Mouse (Mus musculus) stomach, embryonic 14.5 days (tissue): Measurements from ENCODE around the gene Lrig1. TPM values are rescaled to one million over a fixed set of nuclear protein-coding genes. Genes with fewer than 3 reads are reported as not detected.

Experiments used
- ATAC-seq: fragments of 200-750 bp; cut with Nextera tagmentation; 2 replicates; pipeline ENCODE4 v1.8.0; 2017; ENCODE audit warnings: low read depth, moderate TSS enrichment; ENCODE audit not compliant: insufficient number of reproducible peaks, insufficient read depth, low FRiP score
- H3K27ac ChIP-seq: fragments of 300-500 bp; sonication (generic); 2 replicates; pipeline ENCODE4 v1.5.1; 2014; ENCODE audit warnings: mild to moderate bottlenecking, low read length, moderate library complexity, mixed read lengths
- H3K27me3 ChIP-seq: fragments of 300-500 bp; sonication (generic); 2 replicates; pipeline ENCODE4 v1.6.1; 2014; ENCODE audit warnings: low read length, control low read depth, mixed read lengths; ENCODE audit not compliant: control insufficient read depth, insufficient read depth
- H3K36me3 ChIP-seq: fragments of 300-500 bp; sonication (generic); 2 replicates; pipeline ENCODE4 v1.6.1; 2014; ENCODE audit warnings: mild to moderate bottlenecking, control low read depth, low read length, moderate library complexity, mixed read lengths; ENCODE audit not compliant: control insufficient read depth, insufficient read depth
- H3K4me1 ChIP-seq: fragments of 300-500 bp; sonication (generic); 2 replicates; pipeline ENCODE4 v1.6.1; 2014; ENCODE audit warnings: low read length, control low read depth, mixed read lengths; ENCODE audit not compliant: control insufficient read depth, insufficient read depth
- H3K4me2 ChIP-seq: fragments of 300-500 bp; sonication (generic); replicated peaks from 2 replicates; pipeline ENCODE4 v1.6.1; 2014; ENCODE audit warnings: low read depth, low read length, control low read depth
- H3K4me3 ChIP-seq: fragments of 300-500 bp; sonication (generic); 2 replicates; pipeline ENCODE4 v1.5.1; 2014; ENCODE audit warnings: low read depth, low read length, control low read depth
- H3K9ac ChIP-seq: fragments of 300-500 bp; sonication (generic); replicated peaks from 2 replicates; pipeline ENCODE4 v1.6.1; 2014; ENCODE audit warnings: low read depth, mild to moderate bottlenecking, control low read depth, low read length, moderate library complexity, mixed read lengths
- H3K9me3 ChIP-seq: fragments of 300-500 bp; sonication (generic); 2 replicates; pipeline ENCODE4 v1.6.1; 2016; ENCODE audit warnings: low read depth, low read length, control low read depth; ENCODE audit not compliant: control insufficient read depth
- WGBS: fragments of 180-500 bp; shearing (Covaris S2); extraction: QIAGEN DNeasy Blood & Tissue Kit; methylation state at CpG from one replicate; pipeline ENCODE4 v1.1.7; 2014; 5-methylcytosine and 5-hydroxymethylcytosine counted together
- polyA plus RNA-seq: library from polyadenylated mRNA; unstranded; fragments of >200 nt; fragmentation: Nextera tagmentation; extraction: Ambion mirVana; gene quantifications from 2 replicates; pipeline ENCODE4 v1.2.1, GENCODE M21; 2014

The Lrig1 gene
- polyA plus RNA-seq, 1 experiment from 2014 or later: 49.3 TPM

DNA sequence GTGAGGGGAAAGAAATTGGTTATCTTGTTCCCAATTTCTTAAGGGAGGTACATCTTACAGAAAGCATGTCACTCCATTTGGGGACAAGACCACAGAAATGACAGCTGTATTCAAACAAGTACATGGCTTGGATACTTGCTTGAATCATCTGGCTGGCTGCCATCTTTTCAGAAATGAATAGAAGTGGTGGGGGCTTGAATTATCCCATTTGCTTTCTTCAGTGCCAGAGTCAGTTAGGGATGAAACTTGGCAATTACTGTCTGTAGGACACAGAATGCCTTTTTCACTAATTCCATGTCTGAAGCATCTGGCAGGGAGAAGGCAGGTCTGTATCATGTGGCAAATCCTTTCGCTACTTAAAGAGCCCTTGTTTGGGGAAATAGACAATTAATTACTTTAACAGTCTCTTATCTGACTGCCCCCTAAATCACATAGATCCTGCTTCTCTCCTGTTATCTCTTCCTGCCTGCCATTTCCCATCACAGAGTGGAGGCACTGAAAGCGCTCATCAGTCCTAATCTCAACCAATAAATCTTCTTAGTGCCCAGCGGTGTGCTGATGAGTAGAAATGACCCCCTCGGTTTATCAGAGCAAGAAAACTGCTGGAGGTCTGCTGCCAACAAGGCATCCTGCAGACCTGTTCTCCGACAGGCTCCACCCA is 44.0 kb downstream of the Lrig1 start:
- Histone ChIP-seq H3K27ac (no peak overlapping the region), H3K27me3 (no peaks in the 10 kb centered on the region), H3K36me3 (peaks cover 15% of the 10 kb centered on the region; the same call in 1 of the 2 replicates), H3K4me1 (peaks cover 21% of the 10 kb centered on the region; the same call in 1 of the 2 replicates), H3K9me3 (no peaks in the 10 kb centered on the region), H3K9ac (no peak overlapping the region), H3K4me3 (no peak overlapping the region), H3K4me2 (no peak overlapping the region)
- no peak for ATAC-seq
- WGBS: 47% methylated on average over 5 of the region's 5 CpGs

- Histone ChIP-seq H3K9ac (no peak overlapping the region), H3K4me3 (no peak overlapping the region), H3K9me3 (no peaks in the 10 kb centered on the region), H3K27ac (no peak overlapping the region), H3K4me1 (peaks cover 36% of the 10 kb centered on the region), H3K4me2 (no peak overlapping the region), H3K27me3 (no peaks in the 10 kb centered on the region), H3K36me3 (peaks cover 10% of the 10 kb centered on the region; the same call in 1 of the 2 replicates)
- ATAC-seq: no peak
- WGBS: 61% methylated on average over 10 of the region's 10 CpGs
Measured at GRCm38 (mm10) chr6:94653388-94654316, 46.3 kb downstream of the Lrig1 start.

DNA sequence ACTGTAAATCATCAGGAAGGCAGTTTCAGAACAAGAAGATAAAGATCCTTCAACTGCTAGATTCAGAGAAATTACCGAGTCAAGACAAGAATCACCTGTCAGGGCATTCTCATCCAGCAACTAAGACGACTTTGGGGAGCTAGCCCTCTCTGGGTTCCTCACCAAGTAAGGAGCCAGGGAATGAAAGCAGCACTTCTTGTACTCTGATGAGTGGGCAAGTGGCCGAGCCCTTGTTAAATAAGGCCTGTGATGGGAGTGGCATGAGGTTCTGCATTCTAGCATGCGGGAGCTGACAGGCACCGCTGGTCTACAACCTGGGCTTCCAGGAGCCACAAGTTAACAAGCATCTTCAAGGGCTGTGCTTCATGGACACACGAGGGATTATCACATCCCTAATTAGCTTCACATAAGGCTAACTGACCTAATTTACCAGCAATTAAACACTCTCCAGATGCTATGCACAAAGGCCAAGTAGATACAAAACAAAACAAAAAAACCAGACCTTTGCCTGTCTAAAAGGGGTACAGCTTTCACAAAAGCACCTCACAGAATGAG is 47.2 kb downstream of the Lrig1 start:
- Histone ChIP-seq H3K4me3 (no peak overlapping the region), H3K36me3 (peaks cover 10% of the 10 kb centered on the region; the same call in 1 of the 2 replicates), H3K9me3 (no peaks in the 10 kb centered on the region), H3K4me2 (no peak overlapping the region), H3K4me1 (peaks cover 40% of the 10 kb centered on the region), H3K27me3 (no peaks in the 10 kb centered on the region), H3K27ac (no peak overlapping the region), H3K9ac (no peak overlapping the region)
- WGBS: 66% methylated on average over 6 of the region's 6 CpGs
- no peak for ATAC-seq

- WGBS: 64% methylated on average over 17 of the region's 17 CpGs
- peaks cover 47% of the 10 kb centered on the region for H3K4me1 ChIP-seq
- ATAC-seq: no peak
Measured at GRCm38 (mm10) chr6:94651541-94651940, 48.4 kb downstream of the Lrig1 start.

GRCm38 (mm10) chr6:94649637-94650036 is 50.3 kb downstream of the Lrig1 start:
- Histone ChIP-seq H3K27me3 (no peaks in the 10 kb centered on the region), H3K27ac (no peak overlapping the region), H3K9ac (no peak overlapping the region), H3K4me2 (no peak overlapping the region), H3K36me3 (peaks cover 15% of the 10 kb centered on the region), H3K4me1 (peaks cover 47% of the 10 kb centered on the region), H3K4me3 (no peak overlapping the region), H3K9me3 (no peaks in the 10 kb centered on the region)
- 76% methylated on average over 1 of the region's 1 CpGs for WGBS
- ATAC-seq: no peak

More at GRCm38 (mm10) chr6:94651541-94651940, 48.4 kb downstream of the Lrig1 start:
- H3K36me3 ChIP-seq: peaks cover 15% of the 10 kb centered on the region; the same call in 1 of the 2 replicates
- H3K9ac ChIP-seq: no peak overlapping the region
- H3K27ac ChIP-seq: no peak overlapping the region
- H3K4me2 ChIP-seq: no peak overlapping the region
- H3K27me3 ChIP-seq: no peaks in the 10 kb centered on the region
- no peak overlapping the region for H3K4me3 ChIP-seq
- H3K9me3 ChIP-seq: no peaks in the 10 kb centered on the region

GRCm38 (mm10) chr6:94648496-94648895 is 51.5 kb downstream of the Lrig1 start:
- no peak overlapping the region for H3K9ac ChIP-seq
- no peak overlapping the region for H3K4me2 ChIP-seq
- H3K36me3 ChIP-seq: peaks cover 15% of the 10 kb centered on the region
- H3K4me3 ChIP-seq: no peak overlapping the region
- peak overlapping the region; percentile 83 for H3K27ac ChIP-seq
- WGBS: 43% methylated on average over 4 of the region's 4 CpGs
- H3K4me1 ChIP-seq: peaks cover 47% of the 10 kb centered on the region
- ATAC-seq: no peak
- no peaks in the 10 kb centered on the region for H3K9me3 ChIP-seq
- H3K27me3 ChIP-seq: no peaks in the 10 kb centered on the region

GRCm38 (mm10) chr6:94647574-94648430 is 52.2 kb downstream of the Lrig1 start:
- H3K4me1 ChIP-seq: peaks cover 42% of the 10 kb centered on the region
- no peaks in the 10 kb centered on the region for H3K27me3 ChIP-seq
- H3K4me3 ChIP-seq: no peak overlapping the region
- 12% methylated on average over 10 of the region's 10 CpGs for whole genome bisulfite sequencing
- H3K36me3 ChIP-seq: peaks cover 16% of the 10 kb centered on the region
- H3K4me2 ChIP-seq: 0 out of 2 replicates have a peak overlapping the region, but pooled peaks have one; percentile 1
- no peaks in the 10 kb centered on the region for H3K9me3 ChIP-seq
- peak overlapping the region; percentile 83 for H3K27ac ChIP-seq
- peak; percentile 66; the same call in 1 of the 2 replicates for ATAC-seq
- H3K9ac ChIP-seq: 0 out of 2 replicates have a peak overlapping the region, but pooled peaks have one; percentile 19
